Mouse (Mus musculus): ENCODE measurements around the gene Atp6v0a1. TPM values are rescaled to one million over a fixed set of nuclear protein-coding genes. Genes with fewer than 3 reads are reported as not detected.

Gene Atp6v0a1
- polyA plus RNA-seq, 1 experiment = 55.2 TPM

GRCm38 (mm10) chr11:101034614-101035327 lies 25.5 kb downstream of the Atp6v0a1 start:
- no peak for TF ChIP-seq GATA1 (IDR thresholded peaks at IDR 0.05; ENCODE audit: low read length)

DNA sequence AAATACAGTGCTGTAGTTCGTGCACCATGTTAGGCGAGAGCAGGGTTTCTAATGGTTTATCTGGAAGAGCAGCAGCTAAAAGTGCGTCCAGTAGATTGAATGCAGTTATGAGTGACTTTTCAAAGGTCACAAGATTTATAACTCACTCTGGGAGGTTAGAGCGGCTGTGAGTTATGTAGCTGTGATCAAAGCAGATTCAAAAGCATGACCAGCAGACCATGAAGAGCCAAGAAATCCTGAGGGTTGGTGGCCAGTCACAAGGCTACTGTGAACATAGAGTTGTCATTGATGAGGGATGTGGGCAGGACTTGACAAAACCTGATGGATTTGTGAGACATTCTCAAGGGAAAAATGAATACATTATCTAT lies 26.1 kb downstream of the Atp6v0a1 start:
- TF ChIP-seq GATA1 (IDR thresholded peaks at IDR 0.05; ENCODE audit: low read length) = no peak

- TF ChIP-seq GATA1 (IDR thresholded peaks at IDR 0.05; ENCODE audit: low read length) = no peak
Observed at GRCm38 (mm10) chr11:101037795-101038194, 28.5 kb downstream of the Atp6v0a1 start.

DNA sequence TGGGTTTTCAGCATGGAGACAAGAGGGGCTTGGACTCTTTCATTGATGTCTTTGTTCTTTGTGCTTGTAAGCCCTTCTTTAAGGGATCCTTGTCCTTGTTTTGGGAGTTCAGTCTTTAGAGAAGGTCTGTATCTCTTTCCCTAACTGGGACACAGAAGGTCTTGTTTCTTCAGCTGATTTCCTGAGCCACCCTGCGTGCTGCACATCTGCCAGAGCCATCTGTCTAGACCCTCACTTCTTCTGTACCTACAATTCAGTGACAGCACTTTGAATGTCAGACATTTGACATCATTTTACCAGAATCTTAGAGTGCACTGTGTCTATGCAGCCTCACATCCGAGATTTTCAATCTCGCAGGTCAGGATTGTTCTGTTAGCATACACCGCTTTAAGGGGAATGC lies 36.6 kb downstream of the Atp6v0a1 start:
- TF ChIP-seq GATA1 (IDR thresholded peaks at IDR 0.05; ENCODE audit: low read length) = no peak

GRCm38 (mm10) chr11:101046440-101046839 lies 37.2 kb downstream of the Atp6v0a1 start:
- no peak for TF ChIP-seq GATA1 (IDR thresholded peaks at IDR 0.05; ENCODE audit: low read length)

- no peak for TF ChIP-seq GATA1 (IDR thresholded peaks at IDR 0.05; ENCODE audit: low read length)
Observed at GRCm38 (mm10) chr11:101047502-101047901, 38.2 kb downstream of the Atp6v0a1 start.

DNA sequence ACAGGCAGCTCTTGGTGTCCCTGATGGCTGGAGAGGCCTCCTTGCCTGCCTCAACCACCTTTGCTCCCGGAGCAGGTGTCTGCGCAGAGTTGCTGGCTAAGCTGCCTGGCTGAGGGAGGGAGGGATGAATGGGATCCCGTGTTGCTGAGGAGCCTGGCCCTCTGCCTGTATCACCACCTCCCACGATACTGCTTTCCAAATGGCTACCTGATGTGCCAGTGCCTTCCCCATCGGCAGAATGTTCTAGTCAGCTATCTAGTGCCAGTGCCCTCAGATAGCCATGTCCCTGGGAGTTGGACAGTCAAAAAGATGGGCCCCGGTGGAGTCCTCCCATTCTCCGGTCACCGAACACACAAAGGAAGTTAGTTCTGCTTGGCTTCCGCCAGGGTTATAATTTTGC lies 41.1 kb downstream of the Atp6v0a1 start:
- TF ChIP-seq GATA1 (IDR thresholded peaks at IDR 0.05; ENCODE audit: low read length) = no peak

- no peak for TF ChIP-seq GATA1 (IDR thresholded peaks at IDR 0.05; ENCODE audit: low read length)
Observed at GRCm38 (mm10) chr11:101051051-101051493, 41.8 kb downstream of the Atp6v0a1 start.

DNA sequence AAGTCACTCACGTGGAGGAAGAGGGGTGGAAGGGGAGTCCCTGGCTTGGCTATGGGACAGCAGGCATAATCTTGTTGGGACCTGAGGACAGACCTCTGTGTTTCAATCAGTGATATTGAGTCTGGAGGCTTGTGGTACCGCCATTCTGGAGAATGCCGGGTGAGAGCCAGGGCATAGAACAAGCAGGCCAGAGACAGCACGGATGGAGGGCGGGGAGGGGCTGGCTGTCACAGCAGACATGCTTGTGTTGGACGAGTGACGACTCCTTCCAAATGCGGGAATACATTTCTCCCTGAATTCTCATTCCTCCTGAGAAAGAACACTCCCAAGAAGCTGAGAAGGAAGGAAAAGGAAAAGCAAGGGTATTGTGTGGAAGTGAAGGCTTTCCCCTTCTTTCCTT lies 42.4 kb downstream of the Atp6v0a1 start:
- TF ChIP-seq GATA1 (IDR thresholded peaks at IDR 0.05; ENCODE audit: low read length) = no peak

- no peak for TF ChIP-seq GATA1 (IDR thresholded peaks at IDR 0.05; ENCODE audit: low read length)
Observed at GRCm38 (mm10) chr11:101052751-101053473, 43.7 kb downstream of the Atp6v0a1 start.

- no peak for TF ChIP-seq GATA1 (IDR thresholded peaks at IDR 0.05; ENCODE audit: low read length)
Observed at GRCm38 (mm10) chr11:101053974-101054373, 44.7 kb downstream of the Atp6v0a1 start.

DNA sequence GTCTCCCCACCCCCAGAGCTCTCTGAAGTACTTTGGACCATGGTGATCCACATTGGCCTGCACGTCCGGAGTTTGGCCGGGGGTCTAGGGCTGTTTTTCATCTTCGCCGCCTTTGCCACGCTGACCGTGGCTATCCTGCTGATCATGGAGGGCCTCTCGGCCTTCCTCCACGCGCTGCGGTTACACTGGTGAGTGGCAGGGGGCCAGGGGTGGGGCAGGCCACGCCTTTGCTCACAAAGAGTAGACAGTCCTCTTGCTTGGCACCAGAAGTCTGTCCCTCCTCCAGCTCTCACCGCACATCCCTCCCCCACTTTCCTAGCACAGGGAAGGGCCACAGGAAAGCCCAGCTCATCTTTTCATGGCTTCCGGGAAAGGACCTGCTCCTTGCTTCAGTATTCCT lies 46.2 kb downstream of the Atp6v0a1 start:
- no peak for TF ChIP-seq GATA1 (IDR thresholded peaks at IDR 0.05; ENCODE audit: low read length)

DNA sequence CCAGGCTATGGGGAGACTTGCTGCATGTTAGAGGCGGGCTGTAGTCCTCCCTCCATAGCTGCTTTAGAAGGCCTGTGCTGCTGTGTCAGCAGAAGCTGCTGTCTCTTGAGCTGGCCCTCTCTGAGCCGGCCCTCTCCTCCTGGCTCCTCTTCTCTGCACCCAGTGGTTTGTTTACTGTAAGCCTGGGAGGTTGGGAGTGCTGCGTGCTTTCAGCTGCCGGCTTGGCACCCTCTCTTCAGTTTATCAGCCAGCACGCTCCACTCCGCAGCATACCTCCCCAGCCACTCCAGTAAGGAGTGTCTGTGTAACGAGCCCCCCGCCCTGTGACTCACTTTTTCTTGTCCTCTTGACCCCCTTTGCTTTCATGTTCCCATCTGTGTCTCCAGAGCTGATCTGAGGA lies 47.6 kb downstream of the Atp6v0a1 start:
- TF ChIP-seq GATA1 (IDR thresholded peaks at IDR 0.05; ENCODE audit: low read length) = no peak

- TF ChIP-seq GATA1 (IDR thresholded peaks at IDR 0.05; ENCODE audit: low read length) = no peak
Observed at GRCm38 (mm10) chr11:101057860-101058259, 48.6 kb downstream of the Atp6v0a1 start.

DNA sequence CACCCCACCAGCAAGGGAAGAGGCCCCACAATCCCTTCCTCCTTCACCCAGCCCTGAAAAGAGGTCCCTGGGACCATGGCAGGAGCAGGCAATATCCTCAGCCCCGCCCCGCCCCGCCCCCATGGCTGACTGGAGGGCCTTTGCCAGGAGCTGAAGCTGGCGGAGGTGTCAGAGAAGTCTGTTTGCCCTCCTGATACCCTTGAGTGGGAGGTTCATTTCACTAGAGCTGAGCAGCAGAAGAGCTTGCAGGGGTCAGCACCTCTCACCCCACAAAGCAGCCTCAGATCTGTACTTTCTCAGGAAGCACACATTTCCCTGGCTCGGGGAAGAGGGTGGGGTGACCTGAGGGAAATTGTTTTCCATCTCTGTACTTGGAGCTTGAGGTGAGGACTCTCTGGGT lies 49.5 kb downstream of the Atp6v0a1 start:
- TF ChIP-seq GATA1 (IDR thresholded peaks at IDR 0.05; ENCODE audit: low read length) = no peak

DNA sequence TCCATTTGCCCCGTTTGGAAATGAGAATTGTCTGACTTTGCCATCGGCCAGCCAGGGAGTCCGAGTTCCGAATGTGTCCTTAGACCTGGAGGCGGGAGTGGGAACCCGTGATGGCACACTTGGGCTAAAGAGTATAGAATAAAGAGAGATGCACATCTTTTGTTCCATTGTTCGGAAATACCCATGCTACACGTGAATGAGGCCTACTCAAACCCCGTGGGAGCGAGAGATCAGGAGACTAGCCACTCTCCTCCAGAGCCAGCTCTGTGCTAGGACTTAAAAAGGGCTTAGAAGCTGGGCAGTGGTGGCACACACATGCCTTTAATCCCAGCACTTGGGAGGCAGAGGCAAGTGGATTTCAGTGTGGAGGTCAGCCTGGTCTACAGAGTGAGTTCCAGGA lies 50.2 kb downstream of the Atp6v0a1 start:
- TF ChIP-seq GATA1 (IDR thresholded peaks at IDR 0.05; ENCODE audit: low read length) = no peak

DNA sequence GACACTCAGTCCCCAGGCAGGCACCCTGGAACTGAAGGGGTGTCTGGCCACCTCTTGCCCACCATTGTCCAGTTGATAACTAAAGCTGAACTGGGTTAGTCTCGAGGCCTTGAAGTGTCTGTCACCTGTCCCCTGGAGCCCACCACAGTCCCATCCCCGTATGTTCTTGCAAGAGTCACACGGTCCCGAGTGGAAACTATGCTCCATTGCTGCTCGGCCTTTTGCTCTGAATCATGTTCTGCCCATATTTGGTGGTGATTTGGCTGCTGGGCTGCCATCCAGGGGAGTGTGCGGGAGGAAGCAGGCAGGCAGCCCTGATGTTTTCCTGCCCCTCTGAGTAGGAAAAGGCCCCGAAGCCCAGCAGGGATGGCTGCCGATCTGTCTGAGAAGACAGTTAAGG lies 50.9 kb downstream of the Atp6v0a1 start:
- no peak for TF ChIP-seq GATA1 (IDR thresholded peaks at IDR 0.05; ENCODE audit: low read length)

All from G1E-ER4 (cell line).